Mouse (Mus musculus) midbrain, embryonic 11.5 days (tissue): ENCODE results near the gene Kif28. TPM values are rescaled to one million over a fixed set of nuclear protein-coding genes. Genes with fewer than 3 reads are reported as not detected.
"Not testable (repeated sequence)": the region's sequence is repeated elsewhere in the genome, so short reads cannot be mapped to it uniquely, and the experiment has no call there.

ENCODE experiments used
- ATAC-seq: fragments of 200-750 bp; cut with Nextera tagmentation; 2 replicates; pipeline ENCODE4 v1.8.0; 2017; ENCODE audit warnings: moderate TSS enrichment, moderate library complexity; ENCODE audit not compliant: low FRiP score
- DNase-seq: peaks from one replicate; pipeline ENCODE4 v3.0.0; 2015; ENCODE audit warnings: low spot score; ENCODE audit errors: missing footprints
- H3K27ac ChIP-seq: fragments of 300-500 bp; sonication (generic); 2 replicates; pipeline ENCODE4 v1.5.1; 2014; ENCODE audit warnings: low read depth, low read length
- H3K27me3 ChIP-seq: fragments of 300-500 bp; sonication (generic); 2 replicates; pipeline ENCODE4 v1.6.1; 2014; ENCODE audit warnings: mild to moderate bottlenecking, low read length, moderate library complexity, mixed read lengths; ENCODE audit not compliant: control insufficient read depth, insufficient read depth
- H3K36me3 ChIP-seq: fragments of 300-500 bp; sonication (generic); 2 replicates; pipeline ENCODE4 v1.6.1; 2014; ENCODE audit warnings: mild to moderate bottlenecking, low read length, moderate library complexity, mixed read lengths; ENCODE audit not compliant: control insufficient read depth, insufficient read depth
- H3K4me1 ChIP-seq: fragments of 300-500 bp; sonication (generic); 2 replicates; pipeline ENCODE4 v1.6.1; 2014; ENCODE audit warnings: low read length; ENCODE audit not compliant: control insufficient read depth, insufficient read depth
- H3K4me2 ChIP-seq: fragments of 300-500 bp; sonication (generic); 2 replicates; pipeline ENCODE4 v1.6.1; 2014; ENCODE audit warnings: mild to moderate bottlenecking, moderate library complexity
- H3K4me3 ChIP-seq: fragments of 300-500 bp; sonication (generic); 2 replicates; pipeline ENCODE4 v1.5.1; 2014; ENCODE audit warnings: low read depth, low read length
- H3K9ac ChIP-seq: fragments of 300-500 bp; sonication (generic); 2 replicates; pipeline ENCODE4 v1.6.1; 2014; ENCODE audit warnings: low read length
- H3K9me3 ChIP-seq: fragments of 300-500 bp; sonication (generic); 2 replicates; pipeline ENCODE4 v1.6.1; 2016; ENCODE audit warnings: low read length; ENCODE audit not compliant: control insufficient read depth
- WGBS: fragments of 180-500 bp; shearing (Covaris S2); extraction: QIAGEN DNeasy Blood & Tissue Kit; methylation state at CpG from one replicate; pipeline ENCODE4 v1.1.7; 2014; 5-methylcytosine and 5-hydroxymethylcytosine counted together
- polyA plus RNA-seq: library from polyadenylated mRNA; unstranded; fragments of >200 nt; fragmentation: Nextera tagmentation; extraction: Ambion mirVana; gene quantifications from 2 replicates; pipeline ENCODE4 v1.2.1, GENCODE M21; 2014

Kif28 gene
- polyA plus RNA-seq, 1 experiment from 2014 or later: not detected

GRCm38 (mm10) chr1:179666971-179667370 lies 78.1 kb downstream of the Kif28 start:
- DNase-seq (no peak), ATAC-seq (no peak)
- H3K4me1 ChIP-seq: peaks cover 10% of the 10 kb centered on the region; the same call in 1 of the 2 replicates
- WGBS: 65% methylated on average over 2 of the region's 2 CpGs
- H3K9me3 ChIP-seq: no peaks in the 10 kb centered on the region
- no peak overlapping the region for H3K9ac ChIP-seq
- H3K36me3 ChIP-seq: no peaks in the 10 kb centered on the region
- H3K4me3 ChIP-seq: no peak overlapping the region
- no peak overlapping the region for H3K27ac ChIP-seq
- no peaks in the 10 kb centered on the region for H3K27me3 ChIP-seq
- no peak overlapping the region; the same call in 1 of the 2 replicates for H3K4me2 ChIP-seq

DNA sequence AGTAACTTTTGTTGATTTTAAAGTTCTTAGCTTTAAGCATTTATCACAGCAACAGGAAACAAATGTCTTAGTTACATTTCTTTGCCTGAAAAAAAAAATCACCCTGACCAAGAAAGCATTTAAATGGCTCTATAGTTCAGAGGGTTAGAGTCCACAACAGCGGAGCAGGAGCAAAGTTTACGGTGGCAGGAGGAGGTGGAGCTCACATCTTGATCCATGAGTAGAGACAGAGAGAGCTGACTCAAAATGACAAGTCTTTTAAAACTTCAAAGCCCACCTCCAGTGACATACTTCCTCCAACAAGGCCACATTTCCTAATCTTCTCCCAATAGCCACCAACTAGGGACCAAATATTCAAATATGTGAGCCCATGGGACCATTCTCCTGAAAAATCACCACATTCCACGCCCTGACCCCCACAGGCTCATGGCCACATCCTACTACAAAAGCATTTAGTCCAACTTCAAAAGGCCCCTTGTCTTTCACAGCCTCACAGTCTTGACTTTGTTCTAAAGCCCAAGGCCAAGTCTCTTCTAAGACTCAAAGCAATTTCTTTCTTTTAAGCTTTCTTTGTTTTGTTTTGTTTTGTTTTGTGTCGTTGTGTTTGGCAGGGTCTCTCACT lies 80.7 kb downstream of the Kif28 start:
- Histone ChIP-seq H3K36me3 (no peaks in the 10 kb centered on the region), H3K4me2 (no peak overlapping the region), H3K9ac (no peak overlapping the region), H3K27me3 (no peaks in the 10 kb centered on the region), H3K9me3 (no peaks in the 10 kb centered on the region), H3K4me3 (no peak overlapping the region), H3K27ac (no peak overlapping the region), H3K4me1 (peaks cover 5% of the 10 kb centered on the region; the same call in 1 of the 2 replicates)
- WGBS: 52% methylated on average over 4 of the region's 4 CpGs
- DNase-seq (peak; percentile 80), ATAC-seq (no peak)

DNA sequence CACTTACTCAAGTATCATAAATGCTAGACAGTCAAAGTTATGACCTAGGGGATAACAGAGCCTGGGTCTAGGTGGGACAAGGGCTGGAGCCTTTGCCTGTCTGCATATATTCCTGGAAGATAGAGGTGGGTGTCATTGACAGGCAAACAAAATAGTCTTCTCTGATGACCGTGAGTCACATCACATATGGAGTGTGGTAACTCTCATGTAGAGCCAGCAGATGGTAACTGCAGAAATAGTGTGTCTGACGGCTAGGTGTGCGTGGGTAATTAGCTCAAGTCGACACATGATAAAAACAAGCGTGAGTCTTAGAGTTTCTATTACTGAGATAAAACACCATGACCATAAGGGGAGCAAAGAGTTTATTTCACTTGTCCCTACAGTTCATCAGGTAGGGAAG lies 82.0 kb downstream of the Kif28 start:
- H3K9ac ChIP-seq: no peak overlapping the region
- 94% methylated on average over 5 of the region's 5 CpGs for WGBS
- H3K4me3 ChIP-seq: no peak overlapping the region

DNA sequence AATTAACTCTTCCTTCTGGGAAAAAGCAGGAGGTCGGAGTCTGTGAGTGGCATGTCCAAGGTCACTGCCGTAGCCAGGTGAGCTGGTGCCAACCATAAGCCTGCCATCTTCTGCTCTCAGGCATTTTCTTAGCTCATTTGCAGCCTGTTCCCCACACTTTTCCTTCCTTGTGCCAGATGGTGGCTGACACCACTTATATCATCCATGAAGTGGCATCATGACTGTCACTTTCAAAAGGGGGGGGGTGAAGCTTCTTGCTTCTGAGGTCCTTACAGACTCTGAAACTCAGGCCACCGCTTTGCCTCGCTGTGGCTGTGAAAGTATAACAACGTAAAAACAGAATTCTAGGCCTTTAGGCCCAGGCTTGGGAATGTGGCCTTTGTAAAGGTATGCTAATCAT lies 93.8 kb downstream of the Kif28 start:
- no peak overlapping the region for H3K4me2 ChIP-seq
- H3K9me3 ChIP-seq: no peaks in the 10 kb centered on the region
- H3K4me3 ChIP-seq: no peak overlapping the region
- WGBS: 84% methylated on average over 5 of the region's 5 CpGs
- ATAC-seq (no peak), DNase-seq (no peak)
- no peak overlapping the region for H3K9ac ChIP-seq
- no peaks in the 10 kb centered on the region for H3K36me3 ChIP-seq
- no peaks in the 10 kb centered on the region for H3K27me3 ChIP-seq
- no peaks in the 10 kb centered on the region for H3K4me1 ChIP-seq
- no peak overlapping the region for H3K27ac ChIP-seq

More for the DNA sequence above, 82.0 kb downstream of the Kif28 start:
- Histone ChIP-seq H3K9me3 (no peaks in the 10 kb centered on the region), H3K4me2 (no peak overlapping the region), H3K27me3 (no peaks in the 10 kb centered on the region), H3K36me3 (no peaks in the 10 kb centered on the region), H3K27ac (no peak overlapping the region), H3K4me1 (0 out of 2 replicates have a peak, but pooled peaks cover 2% of the 10 kb centered on the region)
- no peak for ATAC-seq
- no peak for DNase-seq

DNA sequence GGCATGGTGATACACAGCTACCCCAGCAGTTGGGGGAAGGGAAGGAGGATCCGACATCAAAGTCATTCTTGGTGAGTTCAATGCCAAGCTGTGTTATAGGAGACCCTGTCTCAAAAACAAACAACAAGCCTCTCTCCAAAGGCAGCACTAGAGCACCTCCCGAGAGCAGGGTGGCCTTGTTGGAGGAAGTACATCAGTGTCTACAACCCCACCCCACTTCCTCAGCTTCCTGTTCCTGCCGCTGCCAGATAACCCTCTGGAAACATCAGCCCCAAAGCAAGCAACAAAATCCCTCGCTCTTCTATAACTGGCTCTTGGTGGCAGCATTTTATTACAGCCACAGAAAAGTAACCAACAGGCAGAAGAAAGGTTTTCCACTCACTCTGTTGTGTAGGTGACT lies 94.8 kb downstream of the Kif28 start:
- Histone ChIP-seq H3K27ac (no peak overlapping the region), H3K36me3 (no peaks in the 10 kb centered on the region), H3K4me1 (no peaks in the 10 kb centered on the region; the same call in 1 of the 2 replicates), H3K9me3 (no peaks in the 10 kb centered on the region), H3K9ac (no peak overlapping the region), H3K27me3 (no peaks in the 10 kb centered on the region), H3K4me3 (no peak overlapping the region), H3K4me2 (no peak overlapping the region)
- ATAC-seq (no peak), DNase-seq (no peak)
- 79% methylated on average over 4 of the region's 4 CpGs for WGBS

DNA sequence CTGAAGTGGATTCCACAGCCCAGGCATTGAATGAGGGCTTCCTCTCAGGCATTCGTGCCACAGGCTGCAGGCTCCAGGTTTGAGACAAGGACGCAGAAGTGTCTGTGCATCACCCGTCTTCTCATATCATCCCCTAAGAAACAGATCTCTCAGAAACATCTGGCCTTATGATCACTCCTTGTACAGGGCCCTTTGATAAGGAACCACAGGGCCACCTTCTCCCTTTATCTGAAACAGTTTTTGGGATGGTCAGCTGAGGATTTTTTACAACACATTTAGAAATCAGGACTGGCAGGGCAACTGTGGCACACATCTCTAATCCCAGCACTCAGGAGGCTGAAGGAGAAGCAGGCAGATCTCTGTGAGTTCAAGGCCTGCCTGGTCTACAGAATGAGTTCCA lies 95.7 kb downstream of the Kif28 start:
- H3K9me3 ChIP-seq: no peaks in the 10 kb centered on the region
- DNase-seq: no peak
- no peak overlapping the region for H3K4me2 ChIP-seq
- H3K9ac ChIP-seq: no peak overlapping the region
- H3K36me3 ChIP-seq: no peaks in the 10 kb centered on the region
- H3K4me1 ChIP-seq: no peaks in the 10 kb centered on the region; the same call in 1 of the 2 replicates
- no peak overlapping the region for H3K27ac ChIP-seq
- 82% methylated on average over 3 of the region's 3 CpGs for whole genome bisulfite sequencing
- ATAC-seq: no peak
- H3K27me3 ChIP-seq: no peaks in the 10 kb centered on the region
- no peak overlapping the region for H3K4me3 ChIP-seq

GRCm38 (mm10) chr1:179648678-179649077 lies 96.4 kb downstream of the Kif28 start:
- not testable (repeated sequence) for H3K4me1 ChIP-seq, H3K9me3 ChIP-seq, ATAC-seq, H3K27me3 ChIP-seq, H3K4me2 ChIP-seq, H3K9ac ChIP-seq, H3K27ac ChIP-seq, DNase-seq, H3K36me3 ChIP-seq, H3K4me3 ChIP-seq
- WGBS: 73% methylated on average over 4 of the region's 5 CpGs

DNA sequence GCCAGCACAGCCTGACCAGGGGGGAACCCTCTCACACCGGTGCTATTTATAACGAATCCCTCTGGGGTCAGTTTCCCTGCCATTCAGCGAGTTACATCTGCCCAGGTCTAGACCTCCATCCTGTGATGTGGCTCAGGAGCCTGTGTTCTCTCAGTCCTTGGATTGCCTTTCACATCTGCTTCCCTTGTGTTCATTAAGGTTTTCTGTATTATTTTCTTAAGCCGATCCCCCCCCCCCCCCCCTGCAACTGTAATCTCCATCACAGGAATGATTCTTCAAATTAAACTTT lies 99.1 kb downstream of the Kif28 start:
- no peak for ATAC-seq
- H3K9ac ChIP-seq: no peak overlapping the region
- WGBS: 18% methylated on average over 4 of the region's 4 CpGs
- H3K27ac ChIP-seq: no peak overlapping the region
- no peaks in the 10 kb centered on the region for H3K9me3 ChIP-seq
- H3K4me3 ChIP-seq: no peak overlapping the region
- no peaks in the 10 kb centered on the region for H3K36me3 ChIP-seq
- H3K27me3 ChIP-seq: no peaks in the 10 kb centered on the region
- no peak for DNase-seq
- H3K4me2 ChIP-seq: no peak overlapping the region
- H3K4me1 ChIP-seq: no peaks in the 10 kb centered on the region; the same call in 1 of the 2 replicates
